Mouse (Mus musculus) hindbrain, embryonic 14.5 days (tissue): ENCODE results near the gene F5. TPM values are rescaled to one million over a fixed set of nuclear protein-coding genes. Genes with fewer than 3 reads are reported as not detected.
A peak's percentile ranks its signal among the peaks of the same experiment; 100 is the strongest.
"Not testable (repeated sequence)": the region's sequence is repeated elsewhere in the genome, so short reads cannot be mapped to it uniquely, and the experiment has no call there.

Experiments
- ATAC-seq: fragments of 200-750 bp; cut with Nextera tagmentation; 2 replicates; pipeline ENCODE4 v1.8.0; 2017; ENCODE audit warnings: moderate number of reproducible peaks, mild to moderate bottlenecking, moderate TSS enrichment, moderate library complexity; ENCODE audit not compliant: low FRiP score
- DNase-seq: peaks from one replicate; pipeline ENCODE4 v3.0.0-alpha.2; 2015; ENCODE audit warnings: low spot score
- H3K27ac ChIP-seq: fragments of 300-500 bp; sonication (generic); 2 replicates; pipeline ENCODE4 v1.5.1; 2014; ENCODE audit warnings: mild to moderate bottlenecking, moderate library complexity
- H3K27me3 ChIP-seq: fragments of 300-500 bp; sonication (generic); 2 replicates; pipeline ENCODE4 v1.6.1; 2014; ENCODE audit warnings: mild to moderate bottlenecking, low read length, mixed read lengths; ENCODE audit not compliant: control insufficient read depth, insufficient read depth
- H3K36me3 ChIP-seq: fragments of 300-500 bp; sonication (generic); replicated peaks from 2 replicates; pipeline ENCODE4 v1.6.1; 2014; ENCODE audit not compliant: control insufficient read depth, insufficient read depth
- H3K4me1 ChIP-seq: fragments of 300-500 bp; sonication (generic); replicated peaks from 2 replicates; pipeline ENCODE4 v1.6.1; 2014; ENCODE audit warnings: antibody characterized with exemption, low read length, mixed read lengths; ENCODE audit not compliant: control insufficient read depth, insufficient read depth
- H3K4me2 ChIP-seq: fragments of 300-500 bp; sonication (generic); replicated peaks from 2 replicates; pipeline ENCODE4 v1.6.1; 2014; ENCODE audit warnings: mild to moderate bottlenecking, moderate library complexity
- H3K4me3 ChIP-seq: fragments of 300-500 bp; sonication (generic); replicated peaks from 2 replicates; pipeline ENCODE4 v1.5.1; 2014; ENCODE audit warnings: mild to moderate bottlenecking, low read length
- H3K9ac ChIP-seq: fragments of 300-500 bp; sonication (generic); 2 replicates; pipeline ENCODE4 v1.6.1; 2014
- H3K9me3 ChIP-seq: fragments of 300-500 bp; sonication (generic); 2 replicates; pipeline ENCODE4 v1.6.1; 2016; ENCODE audit warnings: low read length; ENCODE audit not compliant: control insufficient read depth
- WGBS: fragments of 180-500 bp; shearing (Covaris S2); extraction: QIAGEN DNeasy Blood & Tissue Kit; methylation state at CpG from one replicate; pipeline ENCODE4 v1.1.7; 2014; 5-methylcytosine and 5-hydroxymethylcytosine counted together
- polyA plus RNA-seq: library from polyadenylated mRNA; unstranded; fragments of >200 nt; fragmentation: Nextera tagmentation; extraction: Ambion mirVana; gene quantifications from 2 replicates; pipeline ENCODE4 v1.2.1, GENCODE M21; 2014

F5 gene
- polyA plus RNA-seq, 1 experiment from 2014 or later = 0.24 TPM

GRCm38 (mm10) chr1:164215097-164215496 is 63.5 kb downstream of the F5 start:
- H3K27ac ChIP-seq = no peak overlapping the region
- H3K4me2 ChIP-seq = no peak overlapping the region
- H3K4me3 ChIP-seq = no peak overlapping the region
- WGBS = 91% methylated on average over 3 of the region's 3 CpGs
- no peaks in the 10 kb centered on the region for H3K36me3 ChIP-seq
- DNase-seq (no peak), ATAC-seq (no peak)
- H3K9me3 ChIP-seq = no peaks in the 10 kb centered on the region
- H3K27me3 ChIP-seq = no peaks in the 10 kb centered on the region
- no peak overlapping the region for H3K9ac ChIP-seq
- H3K4me1 ChIP-seq = peaks cover 6% of the 10 kb centered on the region; the same call in 1 of the 2 replicates

- 79% methylated on average over 6 of the region's 6 CpGs for WGBS
- no peaks in the 10 kb centered on the region for H3K27me3 ChIP-seq
- DNase-seq (no peak), ATAC-seq (no peak)
- no peak overlapping the region for H3K4me2 ChIP-seq
- H3K36me3 ChIP-seq = no peaks in the 10 kb centered on the region
- H3K9me3 ChIP-seq = no peaks in the 10 kb centered on the region
- no peak overlapping the region for H3K4me3 ChIP-seq
- H3K9ac ChIP-seq = no peak overlapping the region
- no peak overlapping the region for H3K27ac ChIP-seq
- H3K4me1 ChIP-seq = peaks cover 6% of the 10 kb centered on the region; the same call in 1 of the 2 replicates
These were observed 63.9 kb downstream of the F5 start for GRCm38 (mm10) chr1:164215540-164215939.

GRCm38 (mm10) chr1:164217791-164218685 is 66.4 kb downstream of the F5 start:
- 34% methylated on average over 15 of the region's 15 CpGs for WGBS
- Histone ChIP-seq H3K4me2 (peak overlapping the region; percentile 23), H3K27ac (no peak overlapping the region), H3K9ac (no peak overlapping the region), H3K4me3 (no peak overlapping the region), H3K4me1 (peaks cover 6% of the 10 kb centered on the region; the same call in 1 of the 2 replicates), H3K9me3 (no peaks in the 10 kb centered on the region), H3K36me3 (no peaks in the 10 kb centered on the region), H3K27me3 (peaks cover 7% of the 10 kb centered on the region)
- ATAC-seq (no peak), DNase-seq (no peak)

- no peak for DNase-seq
- Histone ChIP-seq H3K36me3 (no peaks in the 10 kb centered on the region), H3K9ac (no peak overlapping the region), H3K4me1 (no peaks in the 10 kb centered on the region), H3K27ac (no peak overlapping the region), H3K9me3 (no peaks in the 10 kb centered on the region), H3K4me3 (no peak overlapping the region), H3K4me2 (no peak overlapping the region), H3K27me3 (peaks cover 10% of the 10 kb centered on the region)
- ATAC-seq = no peak
- WGBS = 87% methylated on average over 4 of the region's 4 CpGs
These were observed 68.6 kb downstream of the F5 start for GRCm38 (mm10) chr1:164220261-164220660.

- Histone ChIP-seq H3K27me3 (peaks cover 10% of the 10 kb centered on the region), H3K36me3 (no peaks in the 10 kb centered on the region), H3K9me3 (no peaks in the 10 kb centered on the region), H3K27ac (no peak overlapping the region), H3K9ac (no peak overlapping the region), H3K4me1 (no peaks in the 10 kb centered on the region), H3K4me3 (no peak overlapping the region), H3K4me2 (no peak overlapping the region)
- no peak for ATAC-seq
- no peak for DNase-seq
These were observed 71.5 kb downstream of the F5 start for GRCm38 (mm10) chr1:164223089-164223488.

GRCm38 (mm10) chr1:164231937-164232570 is 80.4 kb downstream of the F5 start:
- not testable (repeated sequence) for H3K9me3 ChIP-seq, H3K4me3 ChIP-seq, H3K4me2 ChIP-seq, DNase-seq, H3K9ac ChIP-seq, ATAC-seq, H3K36me3 ChIP-seq, H3K27ac ChIP-seq, H3K27me3 ChIP-seq, H3K4me1 ChIP-seq
- WGBS = 82% methylated on average over 2 of the region's 4 CpGs

GRCm38 (mm10) chr1:164233447-164233846 is 81.8 kb downstream of the F5 start:
- Histone ChIP-seq H3K4me1 (no peaks in the 10 kb centered on the region), H3K36me3 (no peaks in the 10 kb centered on the region), H3K4me2 (no peak overlapping the region), H3K27me3 (no peaks in the 10 kb centered on the region), H3K9ac (no peak overlapping the region), H3K27ac (no peak overlapping the region), H3K9me3 (no peaks in the 10 kb centered on the region), H3K4me3 (no peak overlapping the region)
- ATAC-seq (no peak), DNase-seq (no peak)
- 79% methylated on average over 1 of the region's 1 CpGs for WGBS

- DNase-seq = no peak
- no peaks in the 10 kb centered on the region for H3K4me1 ChIP-seq
- H3K9me3 ChIP-seq = no peaks in the 10 kb centered on the region
- ATAC-seq = no peak
- no peaks in the 10 kb centered on the region for H3K27me3 ChIP-seq
- H3K27ac ChIP-seq = no peak overlapping the region
- H3K4me3 ChIP-seq = no peak overlapping the region
- 67% methylated on average over 7 of the region's 7 CpGs for WGBS
- no peak overlapping the region for H3K9ac ChIP-seq
- no peak overlapping the region for H3K4me2 ChIP-seq
- no peaks in the 10 kb centered on the region for H3K36me3 ChIP-seq
These were observed 83.4 kb downstream of the F5 start for GRCm38 (mm10) chr1:164235078-164235477.

- 70% methylated on average over 7 of the region's 7 CpGs for WGBS
- H3K9me3 ChIP-seq = no peaks in the 10 kb centered on the region
These were observed 84.4 kb downstream of the F5 start for GRCm38 (mm10) chr1:164236078-164236477.

More at GRCm38 (mm10) chr1:164236078-164236477, 84.4 kb downstream of the F5 start:
- H3K4me2 ChIP-seq = no peak overlapping the region
- H3K27me3 ChIP-seq = no peaks in the 10 kb centered on the region
- ATAC-seq (no peak), DNase-seq (no peak)
- H3K9ac ChIP-seq = no peak overlapping the region
- H3K36me3 ChIP-seq = no peaks in the 10 kb centered on the region
- H3K27ac ChIP-seq = no peak overlapping the region
- no peak overlapping the region for H3K4me3 ChIP-seq
- no peaks in the 10 kb centered on the region for H3K4me1 ChIP-seq
